Mouse (Mus musculus) heart, embryonic 11.5 days (tissue): ENCODE measurements around the gene Fam241b. TPM values are rescaled to one million over a fixed set of nuclear protein-coding genes. Genes with fewer than 3 reads are reported as not detected.

Experiments
- ATAC-seq: fragments of 200-750 bp; cut with Nextera tagmentation; replicated peaks from 2 replicates; pipeline ENCODE4 v1.8.0; 2017; ENCODE audit warnings: moderate library complexity; ENCODE audit not compliant: insufficient number of reproducible peaks, low FRiP score, low TSS enrichment
- H3K27ac ChIP-seq: fragments of 300-500 bp; sonication (generic); 2 replicates; pipeline ENCODE4 v1.5.1; 2014; ENCODE audit warnings: mild to moderate bottlenecking, low read depth, low read length
- H3K27me3 ChIP-seq: fragments of 300-500 bp; sonication (generic); 2 replicates; pipeline ENCODE4 v1.6.1; 2014; ENCODE audit warnings: mild to moderate bottlenecking, low read length, mixed read lengths; ENCODE audit not compliant: control insufficient read depth, insufficient read depth
- H3K36me3 ChIP-seq: fragments of 300-500 bp; sonication (generic); 2 replicates; pipeline ENCODE4 v1.6.1; 2014; ENCODE audit warnings: mild to moderate bottlenecking, low read length, moderate library complexity, mixed read lengths; ENCODE audit not compliant: control insufficient read depth, insufficient read depth
- H3K4me1 ChIP-seq: fragments of 300-500 bp; sonication (generic); 2 replicates; pipeline ENCODE4 v1.6.1; 2014; ENCODE audit warnings: low read length; ENCODE audit not compliant: control insufficient read depth, insufficient read depth
- H3K4me2 ChIP-seq: fragments of 300-500 bp; sonication (generic); 2 replicates; pipeline ENCODE4 v1.6.1; 2014; ENCODE audit warnings: mild to moderate bottlenecking, moderate library complexity
- H3K4me3 ChIP-seq: fragments of 300-500 bp; sonication (generic); 2 replicates; pipeline ENCODE4 v1.5.1; 2014; ENCODE audit warnings: low read depth, low read length
- H3K9ac ChIP-seq: fragments of 300-500 bp; sonication (generic); 2 replicates; pipeline ENCODE4 v1.6.1; 2014; ENCODE audit warnings: mild to moderate bottlenecking, low read depth, low read length, moderate library complexity
- H3K9me3 ChIP-seq: fragments of 300-500 bp; sonication (generic); replicated peaks from 2 replicates; pipeline ENCODE4 v1.6.1; 2016; ENCODE audit warnings: low read length; ENCODE audit not compliant: control insufficient read depth
- WGBS: fragments of 180-500 bp; shearing (Covaris S2); extraction: QIAGEN DNeasy Blood & Tissue Kit; methylation state at CpG from one replicate; pipeline ENCODE4 v1.1.7; 2014; ENCODE audit not compliant: insufficient replicate concordance; 5-methylcytosine and 5-hydroxymethylcytosine counted together
- polyA plus RNA-seq: library from polyadenylated mRNA; unstranded; fragments of >200 nt; fragmentation: Nextera tagmentation; extraction: Ambion mirVana; gene quantifications from 2 replicates; pipeline ENCODE4 v1.2.1, GENCODE M21; 2014

The Fam241b gene
- polyA plus RNA-seq, 1 experiment from 2014 or later, result 0.96 TPM

DNA sequence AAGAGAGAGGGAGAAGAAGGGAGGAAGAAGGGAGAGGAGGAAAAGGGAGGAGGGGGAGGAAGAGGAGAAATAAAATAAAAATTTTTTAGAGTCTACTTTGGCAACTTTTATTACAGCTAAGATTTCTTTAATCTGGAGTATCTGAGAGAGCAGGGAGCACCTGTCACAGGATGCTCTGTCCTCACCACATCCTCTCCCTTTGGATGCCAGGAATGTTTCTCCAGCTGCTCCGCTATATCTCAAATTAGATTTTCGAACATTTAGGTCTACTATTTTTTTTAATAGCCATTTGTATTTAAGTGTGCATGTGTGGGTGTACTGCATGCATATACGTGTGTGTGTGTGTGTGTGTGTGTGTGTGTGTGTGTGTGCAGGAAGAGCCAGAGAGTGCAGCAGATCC lies 36.2 kb upstream of the Fam241b start:
- Histone ChIP-seq H3K9ac (no peak overlapping the region), H3K4me3 (no peak overlapping the region), H3K36me3 (no peaks in the 10 kb centered on the region), H3K4me1 (no peaks in the 10 kb centered on the region), H3K27me3 (no peaks in the 10 kb centered on the region; the same call in 1 of the 2 replicates), H3K27ac (no peak overlapping the region), H3K9me3 (no peaks in the 10 kb centered on the region), H3K4me2 (no peak overlapping the region)
- 81% methylated on average over 3 of the region's 3 CpGs for WGBS
- no peak for ATAC-seq

DNA sequence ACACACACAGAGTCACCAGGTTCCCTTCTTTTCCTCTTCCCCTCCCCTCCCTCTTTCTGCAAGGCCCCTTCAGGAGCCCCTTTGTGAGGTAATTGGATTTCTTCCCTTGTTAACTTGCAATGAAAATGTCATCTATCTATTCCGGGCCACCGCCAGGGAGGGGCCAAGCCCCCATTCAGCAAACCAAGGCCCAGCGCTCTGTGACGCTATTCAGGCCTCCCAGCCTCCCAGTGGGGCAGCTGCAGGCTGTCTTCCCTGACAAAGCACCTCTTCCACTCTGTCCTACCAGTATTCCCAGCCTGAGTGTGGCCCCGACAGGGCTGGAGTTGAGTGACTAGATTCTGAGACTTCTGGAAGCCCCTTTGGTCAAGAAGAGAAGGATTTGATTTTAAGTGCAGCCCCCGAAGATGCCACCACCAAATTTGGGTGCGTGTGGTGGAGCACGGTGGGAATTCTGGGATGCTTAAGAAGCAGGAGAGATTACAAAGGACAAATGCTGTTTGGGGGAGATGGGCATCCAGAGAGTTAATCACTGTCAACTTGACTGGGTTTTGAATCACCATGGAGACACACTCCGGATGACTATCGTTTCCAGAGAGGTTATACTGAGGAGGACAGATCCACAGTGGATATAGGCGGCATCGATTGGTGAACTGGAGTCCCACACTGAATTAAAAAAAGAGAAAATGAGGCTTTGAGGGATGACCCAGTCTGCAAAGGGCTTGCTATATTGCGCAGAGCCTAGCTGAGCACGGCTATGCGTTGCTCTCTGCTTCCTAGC lies 31.0 kb upstream of the Fam241b start:
- ATAC-seq, result no peak
- no peaks in the 10 kb centered on the region for H3K36me3 ChIP-seq
- H3K27me3 ChIP-seq, result no peaks in the 10 kb centered on the region; the same call in 1 of the 2 replicates
- H3K9me3 ChIP-seq, result no peaks in the 10 kb centered on the region
- H3K27ac ChIP-seq, result no peak overlapping the region
- H3K4me1 ChIP-seq, result no peaks in the 10 kb centered on the region
- WGBS, result 55% methylated on average over 15 of the region's 15 CpGs
- no peak overlapping the region for H3K4me2 ChIP-seq
- no peak overlapping the region for H3K4me3 ChIP-seq
- no peak overlapping the region for H3K9ac ChIP-seq

GRCm38 (mm10) chr10:62173941-62174448 lies 30.3 kb upstream of the Fam241b start:
- H3K9me3 ChIP-seq, result no peaks in the 10 kb centered on the region
- 27% methylated on average over 9 of the region's 9 CpGs for WGBS
- ATAC-seq, result no peak

DNA sequence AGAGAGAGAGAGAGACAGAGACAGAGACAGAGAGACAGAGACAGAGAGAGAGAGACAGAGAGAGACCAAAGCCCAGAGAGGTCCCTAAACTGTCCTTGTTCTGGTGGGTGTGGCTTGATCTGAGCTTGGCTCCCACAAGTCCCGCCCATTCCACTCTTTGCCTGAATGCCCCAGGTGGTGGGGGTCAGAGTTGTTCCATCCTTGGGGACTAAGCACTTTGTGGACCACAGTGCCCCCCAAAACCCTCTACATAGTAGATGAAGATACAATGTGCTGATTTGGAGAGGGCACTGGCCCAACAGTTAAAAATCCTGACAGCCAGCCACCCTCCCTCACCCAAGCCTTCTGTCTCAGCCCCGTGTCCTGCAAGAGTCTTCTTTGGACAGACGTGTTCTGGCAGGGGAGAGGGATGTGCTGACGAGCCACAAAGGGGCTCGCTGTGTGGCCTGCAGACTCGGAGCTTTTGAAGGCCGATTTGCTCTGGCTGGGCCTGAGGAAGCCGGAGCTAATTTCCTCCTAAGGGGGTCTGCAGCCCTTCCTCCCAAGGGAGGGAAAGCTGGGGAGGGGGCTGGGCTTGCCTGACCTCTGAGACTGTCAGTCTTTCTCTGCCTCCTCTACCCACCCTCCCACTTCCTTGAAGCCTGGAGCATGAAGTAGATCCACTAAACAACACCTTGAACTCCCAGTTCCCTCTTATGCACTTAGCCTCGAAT lies 29.3 kb upstream of the Fam241b start:
- H3K27me3 ChIP-seq, result no peaks in the 10 kb centered on the region; the same call in 1 of the 2 replicates
- H3K9ac ChIP-seq, result no peak overlapping the region
- H3K4me2 ChIP-seq, result no peak overlapping the region
- no peaks in the 10 kb centered on the region for H3K4me1 ChIP-seq
- H3K27ac ChIP-seq, result no peak overlapping the region
- no peak for ATAC-seq
- WGBS, result 6% methylated on average over 9 of the region's 9 CpGs
- H3K36me3 ChIP-seq, result no peaks in the 10 kb centered on the region
- H3K4me3 ChIP-seq, result no peak overlapping the region
- H3K9me3 ChIP-seq, result no peaks in the 10 kb centered on the region

More at GRCm38 (mm10) chr10:62173941-62174448, 30.3 kb upstream of the Fam241b start:
- no peaks in the 10 kb centered on the region; the same call in 1 of the 2 replicates for H3K27me3 ChIP-seq
- H3K4me2 ChIP-seq, result no peak overlapping the region
- H3K36me3 ChIP-seq, result no peaks in the 10 kb centered on the region
- no peak overlapping the region for H3K9ac ChIP-seq
- no peak overlapping the region for H3K27ac ChIP-seq
- no peak overlapping the region for H3K4me3 ChIP-seq
- no peaks in the 10 kb centered on the region for H3K4me1 ChIP-seq

GRCm38 (mm10) chr10:62162410-62162809 lies 18.7 kb upstream of the Fam241b start:
- Histone ChIP-seq H3K27ac (no peak overlapping the region), H3K9ac (no peak overlapping the region), H3K27me3 (peaks cover 3% of the 10 kb centered on the region; the same call in 1 of the 2 replicates), H3K9me3 (no peaks in the 10 kb centered on the region), H3K4me3 (no peak overlapping the region), H3K4me2 (no peak overlapping the region), H3K36me3 (no peaks in the 10 kb centered on the region), H3K4me1 (no peaks in the 10 kb centered on the region)
- no peak for ATAC-seq
- 61% methylated on average over 10 of the region's 10 CpGs for WGBS

GRCm38 (mm10) chr10:62149929-62150328 lies 6.2 kb upstream of the Fam241b start:
- H3K9me3 ChIP-seq, result no peaks in the 10 kb centered on the region
- 57% methylated on average over 7 of the region's 7 CpGs for WGBS
- no peak overlapping the region for H3K4me3 ChIP-seq
- H3K27ac ChIP-seq, result no peak overlapping the region
- no peak overlapping the region for H3K9ac ChIP-seq
- no peak overlapping the region for H3K4me2 ChIP-seq
- peaks cover 14% of the 10 kb centered on the region for H3K27me3 ChIP-seq
- no peaks in the 10 kb centered on the region for H3K36me3 ChIP-seq
- no peaks in the 10 kb centered on the region for H3K4me1 ChIP-seq
- no peak for ATAC-seq

GRCm38 (mm10) chr10:62147466-62148248 lies 3.9 kb upstream of the Fam241b start:
- H3K9me3 ChIP-seq, result no peaks in the 10 kb centered on the region
- no peak overlapping the region for H3K4me2 ChIP-seq
- no peak overlapping the region for H3K4me3 ChIP-seq
- H3K4me1 ChIP-seq, result no peaks in the 10 kb centered on the region
- H3K27me3 ChIP-seq, result peaks cover 23% of the 10 kb centered on the region
- no peak overlapping the region for H3K9ac ChIP-seq
- WGBS, result 52% methylated on average over 12 of the region's 12 CpGs
- ATAC-seq, result no peak
- no peaks in the 10 kb centered on the region for H3K36me3 ChIP-seq
- no peak overlapping the region for H3K27ac ChIP-seq

DNA sequence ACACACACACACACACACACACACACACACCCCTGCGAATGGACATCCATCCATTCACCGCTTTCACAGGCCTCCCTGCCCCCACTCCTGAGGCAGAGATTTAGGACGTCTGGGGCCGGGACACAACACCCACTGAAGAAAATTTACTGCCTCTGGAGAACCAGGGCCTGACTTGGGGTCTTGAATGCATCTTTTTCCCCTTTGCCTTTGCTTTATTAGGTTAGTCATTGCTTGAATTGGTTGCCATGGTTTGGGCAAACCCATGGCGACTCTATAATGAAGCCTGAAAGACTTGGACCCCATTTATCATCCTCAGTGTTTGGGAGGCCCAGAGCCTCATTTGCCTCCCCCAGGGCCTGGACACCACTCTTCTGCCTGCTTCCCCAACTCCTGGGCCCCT lies 2.2 kb upstream of the Fam241b start:
- Histone ChIP-seq H3K36me3 (no peaks in the 10 kb centered on the region), H3K9ac (no peak overlapping the region), H3K27me3 (peaks cover 23% of the 10 kb centered on the region), H3K27ac (no peak overlapping the region), H3K4me1 (no peaks in the 10 kb centered on the region), H3K4me2 (no peak overlapping the region), H3K4me3 (no peak overlapping the region), H3K9me3 (no peaks in the 10 kb centered on the region)
- 70% methylated on average over 5 of the region's 5 CpGs for WGBS
- ATAC-seq, result no peak
